Mouse (Mus musculus): Measurements from ENCODE around the gene Guk1. TPM values are rescaled to one million over a fixed set of nuclear protein-coding genes. Genes with fewer than 3 reads are reported as not detected.

The Guk1 gene
- polyA plus RNA-seq, 1 experiment: 287 TPM

DNA sequence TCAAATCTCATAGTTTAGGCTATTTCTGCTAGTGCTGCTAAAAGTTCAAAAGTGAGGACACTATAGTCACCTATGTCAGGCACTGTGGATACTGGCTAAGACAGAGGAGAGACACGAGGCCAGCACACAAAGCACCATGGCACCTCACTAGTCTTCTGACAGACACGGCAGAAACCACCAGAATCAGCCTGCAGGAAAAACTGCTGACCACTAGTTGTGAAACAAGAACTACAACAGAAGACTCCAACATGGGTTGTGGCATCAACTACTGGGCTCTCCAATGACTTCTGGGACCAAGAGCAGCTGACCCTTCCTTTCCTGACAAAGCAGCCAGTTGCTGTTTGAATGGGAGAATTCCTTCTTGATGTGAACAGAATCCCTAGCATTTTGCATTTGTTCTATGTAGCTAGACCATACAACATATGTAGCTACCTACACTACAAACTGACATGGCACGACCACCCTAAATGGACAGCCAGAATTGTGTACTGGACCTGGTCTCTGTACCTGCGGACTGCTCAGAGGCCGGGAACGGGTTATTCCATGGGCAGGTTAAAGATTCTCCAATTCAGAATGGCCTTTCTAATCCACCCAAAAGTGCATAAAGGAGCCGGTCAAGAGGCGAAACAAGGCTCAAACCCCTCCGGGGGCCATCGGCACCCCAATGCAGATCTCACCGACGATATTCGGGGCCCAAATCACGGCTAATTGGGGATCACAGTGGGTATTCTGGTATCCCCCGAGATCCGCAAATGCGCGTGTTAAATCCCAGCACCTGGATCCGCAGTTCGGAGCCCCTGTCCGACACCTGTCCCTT is 35.0 kb upstream of the Guk1 start:
- peak overlapping the region; percentile 55 for H3K4me3 ChIP-seq (ENCODE audit: insufficient read depth, low read length)
- peak overlapping the region; percentile 96 for H3K27ac ChIP-seq (ENCODE audit: insufficient read depth, low read length)
- peaks cover 5% of the 10 kb centered on the region for H3K4me1 ChIP-seq (ENCODE audit: control insufficient read depth, insufficient read depth, low read length)
- TF ChIP-seq CTCF (IDR thresholded peaks at IDR 0.05; ENCODE audit: extremely low read depth, insufficient read depth, low read length) (no peak), POLR2A (IDR thresholded peaks at IDR 0.05; ENCODE audit: extremely low read depth, insufficient read depth, low read length) (no peak)

- TF ChIP-seq CTCF (IDR thresholded peaks at IDR 0.05; ENCODE audit: extremely low read depth, insufficient read depth, low read length) (no peak), POLR2A (IDR thresholded peaks at IDR 0.05; ENCODE audit: extremely low read depth, insufficient read depth, low read length) (no peak)
- Histone ChIP-seq H3K4me1 (ENCODE audit: control insufficient read depth, insufficient read depth, low read length) (peaks cover 5% of the 10 kb centered on the region), H3K4me3 (ENCODE audit: insufficient read depth, low read length) (peak overlapping the region; percentile 55; the same call in 1 of the 2 replicates), H3K27ac (ENCODE audit: insufficient read depth, low read length) (no peak overlapping the region)
Measured at GRCm38 (mm10) chr11:59226251-59226650, 34.2 kb upstream of the Guk1 start.

- Histone ChIP-seq H3K4me3 (ENCODE audit: insufficient read depth, low read length) (no peak overlapping the region), H3K4me1 (ENCODE audit: control insufficient read depth, insufficient read depth, low read length) (peaks cover 5% of the 10 kb centered on the region), H3K27ac (ENCODE audit: insufficient read depth, low read length) (no peak overlapping the region)
- TF ChIP-seq CTCF (IDR thresholded peaks at IDR 0.05; ENCODE audit: extremely low read depth, insufficient read depth, low read length) (no peak), POLR2A (IDR thresholded peaks at IDR 0.05; ENCODE audit: extremely low read depth, insufficient read depth, low read length) (no peak)
Measured at GRCm38 (mm10) chr11:59225167-59225566, 33.2 kb upstream of the Guk1 start.

GRCm38 (mm10) chr11:59224470-59224869 is 32.5 kb upstream of the Guk1 start:
- TF ChIP-seq POLR2A (IDR thresholded peaks at IDR 0.05; ENCODE audit: extremely low read depth, insufficient read depth, low read length): no peak
- no peak for TF ChIP-seq CTCF (IDR thresholded peaks at IDR 0.05; ENCODE audit: extremely low read depth, insufficient read depth, low read length)
- H3K4me3 ChIP-seq (ENCODE audit: insufficient read depth, low read length): no peak overlapping the region
- H3K27ac ChIP-seq (ENCODE audit: insufficient read depth, low read length): no peak overlapping the region
- H3K4me1 ChIP-seq (ENCODE audit: control insufficient read depth, insufficient read depth, low read length): peaks cover 5% of the 10 kb centered on the region

GRCm38 (mm10) chr11:59224025-59224424 is 32.0 kb upstream of the Guk1 start:
- H3K4me1 ChIP-seq (ENCODE audit: control insufficient read depth, insufficient read depth, low read length): peaks cover 6% of the 10 kb centered on the region
- no peak for TF ChIP-seq POLR2A (IDR thresholded peaks at IDR 0.05; ENCODE audit: extremely low read depth, insufficient read depth, low read length)
- no peak for TF ChIP-seq CTCF (IDR thresholded peaks at IDR 0.05; ENCODE audit: extremely low read depth, insufficient read depth, low read length)
- no peak overlapping the region for H3K27ac ChIP-seq (ENCODE audit: insufficient read depth, low read length)
- no peak overlapping the region for H3K4me3 ChIP-seq (ENCODE audit: insufficient read depth, low read length)

GRCm38 (mm10) chr11:59222306-59222705 is 30.3 kb upstream of the Guk1 start:
- Histone ChIP-seq H3K4me3 (ENCODE audit: insufficient read depth, low read length) (no peak overlapping the region), H3K27ac (ENCODE audit: insufficient read depth, low read length) (no peak overlapping the region)

DNA sequence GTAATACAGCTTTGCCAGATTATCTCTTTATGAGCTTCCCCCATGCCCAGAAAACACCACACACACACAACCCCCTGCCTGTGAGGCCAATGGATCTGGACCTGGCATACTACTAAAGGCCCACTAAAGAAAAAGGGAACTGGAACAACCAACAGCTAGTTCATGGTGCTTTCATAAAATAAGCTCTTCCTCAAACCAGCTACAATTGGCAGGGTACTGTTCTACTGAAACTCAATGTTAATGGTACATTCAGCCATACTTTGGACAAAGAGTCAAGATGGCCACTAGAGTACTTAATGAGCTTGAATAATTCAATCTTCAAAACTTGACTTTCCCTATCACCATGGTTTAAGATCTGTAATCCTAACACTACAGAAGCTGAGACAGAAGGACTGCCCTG is 29.6 kb upstream of the Guk1 start:
- no peak overlapping the region for H3K4me3 ChIP-seq (ENCODE audit: insufficient read depth, low read length)
- peaks cover 13% of the 10 kb centered on the region for H3K4me1 ChIP-seq (ENCODE audit: control insufficient read depth, insufficient read depth, low read length)
- H3K27ac ChIP-seq (ENCODE audit: insufficient read depth, low read length): no peak overlapping the region
- TF ChIP-seq CTCF (IDR thresholded peaks at IDR 0.05; ENCODE audit: extremely low read depth, insufficient read depth, low read length) (no peak), POLR2A (IDR thresholded peaks at IDR 0.05; ENCODE audit: extremely low read depth, insufficient read depth, low read length) (no peak)

More at GRCm38 (mm10) chr11:59222306-59222705, 30.3 kb upstream of the Guk1 start:
- TF ChIP-seq POLR2A (IDR thresholded peaks at IDR 0.05; ENCODE audit: extremely low read depth, insufficient read depth, low read length): no peak
- TF ChIP-seq CTCF (IDR thresholded peaks at IDR 0.05; ENCODE audit: extremely low read depth, insufficient read depth, low read length): no peak
- H3K4me1 ChIP-seq (ENCODE audit: control insufficient read depth, insufficient read depth, low read length): peaks cover 13% of the 10 kb centered on the region

GRCm38 (mm10) chr11:59219064-59219463 is 27.1 kb upstream of the Guk1 start:
- H3K4me3 ChIP-seq (ENCODE audit: insufficient read depth, low read length): no peak overlapping the region
- no peak overlapping the region for H3K27ac ChIP-seq (ENCODE audit: insufficient read depth, low read length)
- TF ChIP-seq POLR2A (IDR thresholded peaks at IDR 0.05; ENCODE audit: extremely low read depth, insufficient read depth, low read length) (no peak), CTCF (IDR thresholded peaks at IDR 0.05; ENCODE audit: extremely low read depth, insufficient read depth, low read length) (peak; percentile 36; the same call in 1 of the 2 replicates)
- H3K4me1 ChIP-seq (ENCODE audit: control insufficient read depth, insufficient read depth, low read length): peaks cover 10% of the 10 kb centered on the region

- no peak for TF ChIP-seq POLR2A (IDR thresholded peaks at IDR 0.05; ENCODE audit: extremely low read depth, insufficient read depth, low read length)
- no peak for TF ChIP-seq CTCF (IDR thresholded peaks at IDR 0.05; ENCODE audit: extremely low read depth, insufficient read depth, low read length)
- H3K27ac ChIP-seq (ENCODE audit: insufficient read depth, low read length): no peak overlapping the region
- no peak overlapping the region for H3K4me3 ChIP-seq (ENCODE audit: insufficient read depth, low read length)
- H3K4me1 ChIP-seq (ENCODE audit: control insufficient read depth, insufficient read depth, low read length): peaks cover 10% of the 10 kb centered on the region
Measured at GRCm38 (mm10) chr11:59218389-59218998, 26.5 kb upstream of the Guk1 start.

DNA sequence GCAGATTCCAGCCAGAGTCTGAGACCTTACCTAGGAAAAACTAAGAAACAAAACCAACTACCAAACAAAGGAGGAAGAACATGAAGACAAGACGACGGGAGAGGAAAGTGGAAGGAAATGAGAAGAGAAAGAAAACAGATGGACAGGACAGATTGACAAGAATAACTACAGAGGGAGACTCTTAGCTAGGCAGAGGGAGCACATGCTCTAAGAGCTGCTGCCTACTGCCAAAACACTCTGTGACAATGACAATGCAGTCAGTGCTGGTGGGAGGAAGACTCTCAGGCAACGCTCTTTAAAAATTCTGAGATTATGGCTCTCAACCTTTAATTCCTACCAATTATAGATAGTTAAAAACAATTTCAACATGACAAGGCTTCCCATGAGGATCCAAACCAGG is 24.9 kb upstream of the Guk1 start:
- no peak overlapping the region for H3K27ac ChIP-seq (ENCODE audit: insufficient read depth, low read length)

More for the DNA sequence above, 24.9 kb upstream of the Guk1 start:
- H3K4me1 ChIP-seq (ENCODE audit: control insufficient read depth, insufficient read depth, low read length): peaks cover 10% of the 10 kb centered on the region
- TF ChIP-seq CTCF (IDR thresholded peaks at IDR 0.05; ENCODE audit: extremely low read depth, insufficient read depth, low read length) (no peak), POLR2A (IDR thresholded peaks at IDR 0.05; ENCODE audit: extremely low read depth, insufficient read depth, low read length) (no peak)
- no peak overlapping the region for H3K4me3 ChIP-seq (ENCODE audit: insufficient read depth, low read length)
